Mouse (Mus musculus): ENCODE data around the gene Rasal1.

Gene Rasal1

DNA sequence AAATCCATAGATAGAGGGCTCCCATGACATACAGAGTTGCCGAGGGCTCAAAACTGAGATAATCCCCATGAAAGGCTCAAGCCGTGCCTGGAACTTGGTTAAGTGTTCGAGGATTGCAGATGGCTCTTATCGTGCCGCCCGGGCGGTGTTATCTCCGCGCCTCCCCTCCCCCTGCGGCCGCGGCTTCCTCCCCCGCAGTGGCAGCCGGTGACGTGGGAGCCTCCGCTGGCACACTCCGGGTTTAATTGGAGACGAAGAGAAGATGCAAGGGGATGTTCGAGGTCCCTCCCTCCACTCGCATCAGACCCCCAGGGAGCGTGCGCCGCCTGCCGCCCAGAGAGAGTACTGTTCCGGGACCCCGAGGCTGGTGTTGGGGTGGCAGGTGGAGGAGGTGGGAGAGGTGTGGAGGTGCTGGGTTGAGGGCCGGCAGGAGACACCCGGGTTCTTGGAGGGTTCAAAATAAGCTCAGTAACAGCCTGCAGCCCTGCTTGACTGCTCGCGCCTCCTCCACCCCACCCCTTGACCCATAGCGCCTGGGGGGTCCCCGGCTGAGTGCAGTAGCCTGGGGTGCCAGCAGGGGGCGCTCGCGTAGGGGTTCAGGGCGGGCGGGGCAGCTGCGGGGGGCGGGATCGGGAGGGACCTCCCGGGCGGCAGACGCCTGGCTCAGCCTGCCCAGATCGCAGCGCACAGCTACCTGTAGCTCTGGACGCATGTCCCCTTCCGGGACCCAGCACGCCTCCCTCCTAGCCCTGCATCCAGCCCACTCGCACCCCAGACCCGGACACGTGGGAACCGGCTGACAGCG lies at the start of gene Rasal1:
Rasal1 (plus strand) TSS at position 244 of the 805 bp plus-strand sequence.
- peak; percentile 82 for DNase-seq

DNA sequence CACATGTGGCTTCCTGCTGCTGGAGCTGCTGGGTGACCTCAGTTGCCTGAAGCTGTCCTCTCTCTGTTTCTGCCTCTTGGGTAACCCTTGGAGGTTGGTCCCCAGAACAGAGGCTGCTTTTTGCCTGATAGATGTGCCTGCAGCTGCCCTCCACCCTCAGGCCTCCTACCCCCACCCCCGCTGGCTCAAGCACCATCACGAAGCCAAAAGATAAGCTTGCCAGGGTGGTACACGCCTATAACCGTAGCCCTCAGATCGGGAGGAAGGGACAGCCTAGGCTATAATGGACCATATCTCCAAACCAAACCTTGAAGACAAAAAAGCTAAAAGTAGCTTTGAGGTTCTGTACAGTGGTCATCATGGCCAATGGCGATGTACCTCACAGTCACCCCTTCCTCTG lies 49.0 kb upstream of the Rasal1 start:
- DNase-seq, result no peak

DNA sequence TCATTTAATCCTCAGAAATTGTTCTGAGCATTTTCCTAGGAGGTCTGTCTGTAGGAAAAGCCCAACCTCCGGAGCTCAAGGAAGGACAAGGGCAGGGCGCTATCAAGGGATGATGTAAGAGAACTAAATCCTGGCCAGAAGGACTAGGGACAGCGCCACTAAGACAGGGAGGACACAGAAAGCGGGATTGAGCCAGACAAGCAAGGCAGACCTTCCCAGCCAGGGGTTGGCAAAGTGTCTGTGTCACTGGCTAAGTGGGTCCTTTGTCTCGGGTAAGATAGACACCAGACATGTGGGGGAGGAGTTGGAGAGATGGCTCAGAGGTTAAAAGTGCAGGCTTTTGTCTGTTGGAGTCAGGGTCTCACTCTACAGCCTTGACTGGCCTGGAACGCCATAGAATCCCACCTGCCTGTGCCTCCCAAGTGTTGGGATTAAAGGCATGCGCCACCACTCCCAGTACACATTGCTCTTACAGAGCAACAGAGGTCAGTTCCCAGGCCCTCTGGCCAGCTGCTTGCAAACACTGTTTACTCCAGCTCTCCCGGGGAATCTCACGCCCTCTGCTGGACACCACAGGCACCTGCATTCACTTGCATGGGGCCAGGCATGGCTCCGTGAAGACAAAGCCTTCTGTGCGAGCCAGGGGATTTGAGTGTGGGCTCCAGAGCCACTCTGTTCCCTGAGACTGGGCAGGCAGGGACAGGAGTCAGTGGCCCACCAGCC lies 47.5 kb upstream of the Rasal1 start:
- DNase-seq, result no peak

DNA sequence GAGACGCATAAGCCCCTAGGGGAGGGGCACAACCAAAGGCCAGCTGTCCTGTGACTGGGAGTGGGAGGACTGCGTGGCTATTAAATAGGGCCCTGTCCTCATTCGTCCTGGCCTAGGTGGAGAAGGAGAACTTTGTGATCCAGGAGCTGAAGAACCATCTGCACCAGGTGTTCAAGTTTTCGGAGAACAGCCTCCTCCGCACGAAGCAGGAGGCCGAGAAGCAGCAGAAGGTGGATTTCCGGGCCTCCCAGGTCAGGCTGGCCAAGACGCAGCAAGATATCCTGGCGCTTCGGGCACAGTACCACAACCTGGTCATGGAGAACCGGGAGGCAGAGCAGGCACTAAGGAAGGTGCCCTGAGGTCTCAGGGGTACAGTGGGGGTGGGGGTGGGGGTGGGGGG lies 46.4 kb upstream of the Rasal1 start:
- no peak for DNase-seq

DNA sequence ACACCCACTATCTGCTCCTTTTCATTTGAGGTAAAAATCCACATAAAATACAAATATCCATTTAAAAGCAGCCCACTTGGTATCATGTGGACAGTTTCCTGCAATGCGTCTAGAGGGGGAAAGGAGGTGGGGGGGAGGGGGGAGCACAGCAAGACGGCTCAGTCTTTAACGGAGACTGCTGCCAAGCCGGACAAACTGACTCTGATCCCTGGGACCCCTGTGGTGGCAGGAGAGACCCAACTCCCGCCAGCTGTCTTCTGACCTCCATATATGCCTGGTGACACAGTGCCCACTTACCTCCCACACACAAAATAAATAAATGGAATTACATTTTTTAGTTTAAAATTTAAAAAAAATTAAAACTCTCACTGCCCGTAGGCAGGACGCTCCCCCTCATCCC lies 45.1 kb upstream of the Rasal1 start:
- no peak for DNase-seq

DNA sequence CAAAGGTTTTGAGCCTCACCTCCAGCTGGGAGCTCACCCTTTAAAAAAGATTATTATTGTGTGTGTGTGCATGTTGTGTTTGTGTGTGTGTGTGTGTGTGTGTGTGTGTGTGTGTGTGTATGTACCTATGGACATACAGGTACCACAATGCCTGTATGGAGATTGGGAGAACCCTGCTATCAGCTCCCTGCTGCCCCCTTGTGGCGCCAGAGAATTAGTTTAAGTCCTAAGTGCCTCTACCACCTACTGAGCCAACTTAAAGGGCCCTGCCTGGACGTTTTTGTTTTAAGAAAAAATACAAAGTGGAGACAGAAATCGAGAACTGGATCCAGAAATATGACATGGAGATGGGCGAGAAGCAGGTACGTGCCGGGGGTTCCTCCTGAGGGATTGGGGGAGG lies 43.8 kb upstream of the Rasal1 start:
- peak; percentile 81 for DNase-seq

DNA sequence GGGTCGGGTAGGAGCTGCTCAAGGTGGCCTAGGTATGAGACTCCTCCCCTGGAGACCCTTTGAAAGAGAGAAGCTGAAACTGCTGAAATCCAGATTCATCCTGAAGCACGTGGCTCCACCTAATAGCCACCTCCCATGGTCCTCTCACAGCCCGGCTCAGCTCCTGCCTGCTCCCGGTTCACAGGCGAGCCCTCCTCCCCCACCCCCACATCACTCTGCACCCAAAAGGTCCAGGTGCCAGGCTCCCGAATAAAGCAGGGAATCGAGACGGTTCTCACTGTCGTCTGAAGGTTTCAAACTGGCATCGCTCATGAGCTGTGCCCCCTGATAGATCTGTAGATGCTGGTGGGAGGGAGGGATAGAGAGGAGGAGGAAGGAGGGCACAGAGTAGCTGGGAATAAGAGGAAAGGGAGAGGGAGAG lies 43.4 kb upstream of the Rasal1 start:
- DNase-seq, result no peak

DNA sequence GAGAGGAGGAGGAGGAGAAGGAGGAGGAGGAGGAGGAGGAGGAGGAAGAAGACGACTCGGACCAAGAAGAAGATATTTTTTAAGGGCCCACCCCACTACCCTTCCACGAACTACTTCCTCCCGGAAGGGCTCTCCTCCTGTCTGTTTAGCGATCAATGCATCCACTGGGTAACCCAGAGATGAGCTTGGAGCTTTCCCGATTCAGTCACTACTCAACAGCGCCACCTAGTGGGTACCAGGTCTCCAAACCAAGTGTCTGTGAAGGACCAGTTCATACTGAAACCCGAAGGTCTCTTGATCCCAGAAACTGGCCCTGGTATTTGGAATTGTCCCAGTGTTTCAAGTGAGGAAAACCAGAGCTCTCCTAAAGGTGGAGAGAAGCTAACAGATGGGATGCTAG lies 42.9 kb upstream of the Rasal1 start:
- peak; percentile 91 for DNase-seq

DNA sequence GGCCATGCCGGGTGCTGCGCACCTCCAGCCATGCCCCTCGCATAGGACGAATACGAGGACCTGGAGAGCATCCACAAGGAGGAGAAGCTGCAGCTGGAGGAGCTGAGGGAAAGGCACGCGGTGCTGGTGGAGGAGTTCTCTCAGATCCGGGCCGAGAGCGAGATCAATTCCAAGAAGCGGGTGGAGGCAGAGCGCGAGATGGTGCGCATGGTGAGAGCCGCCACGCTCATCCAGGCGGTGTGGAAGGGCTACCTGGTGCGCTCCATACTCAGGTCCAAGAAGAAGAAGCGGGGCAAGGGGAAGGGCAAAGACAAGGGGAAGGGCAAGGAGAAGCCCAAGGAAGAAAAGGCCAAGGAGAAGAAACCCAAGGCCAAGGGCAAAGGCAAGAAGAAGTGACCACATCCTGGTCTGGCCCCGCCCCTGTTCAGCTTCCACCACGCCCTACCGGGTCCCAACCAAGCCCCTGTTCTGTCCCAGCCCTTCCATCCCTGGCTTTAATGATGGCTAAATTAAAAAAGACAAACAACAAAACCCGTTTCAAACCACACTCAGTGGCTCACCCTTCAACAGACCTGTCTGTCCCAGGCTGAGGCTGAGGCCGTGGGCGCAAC lies 41.9 kb upstream of the Rasal1 start:
- no peak for DNase-seq

DNA sequence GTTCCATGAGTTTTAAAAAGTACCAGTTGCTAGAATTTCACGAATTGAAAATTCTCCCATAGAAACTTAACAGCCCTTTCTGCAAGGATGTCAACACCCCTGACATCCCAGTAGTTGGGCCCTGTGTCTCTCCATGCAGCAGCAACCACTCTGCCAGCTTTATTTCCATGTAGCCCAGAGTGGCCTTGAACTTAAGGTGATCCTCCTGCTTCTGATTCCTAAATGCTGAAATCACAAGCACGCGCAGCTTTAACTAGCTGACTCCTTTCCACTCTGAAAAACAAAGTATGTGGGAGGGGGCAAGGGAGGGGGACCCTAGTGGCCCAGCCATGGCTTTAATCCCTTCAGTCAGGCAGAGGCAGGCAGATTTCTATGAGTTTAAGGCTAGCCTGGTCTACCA lies 41.3 kb upstream of the Rasal1 start:
- no peak for DNase-seq

DNA sequence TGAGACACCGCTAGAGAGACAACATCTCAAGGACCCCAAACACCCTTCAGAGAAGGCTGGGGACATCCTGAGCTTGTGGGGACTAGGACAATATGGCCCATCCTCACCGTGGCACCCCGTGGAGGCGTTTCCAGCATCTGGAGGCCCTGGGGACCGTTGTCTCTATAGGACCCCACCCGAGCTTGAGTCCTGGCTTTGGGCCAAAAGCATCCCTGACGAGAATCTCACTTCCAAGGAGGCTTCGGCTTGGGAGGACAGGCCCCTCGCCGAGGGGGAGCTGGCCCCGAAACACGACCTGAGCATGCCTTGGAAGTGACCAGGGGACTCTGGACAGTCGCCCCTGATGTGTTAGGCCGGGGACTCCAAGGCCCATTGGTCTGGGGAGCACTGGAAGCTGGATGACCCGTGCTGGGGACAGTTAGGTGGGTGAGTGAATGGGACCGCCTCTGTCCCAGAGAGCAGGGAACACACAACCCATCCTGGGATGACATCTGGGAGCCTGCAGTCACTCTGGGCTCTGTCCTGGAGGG lies 39.3 kb upstream of the Rasal1 start:
- no peak for DNase-seq

DNA sequence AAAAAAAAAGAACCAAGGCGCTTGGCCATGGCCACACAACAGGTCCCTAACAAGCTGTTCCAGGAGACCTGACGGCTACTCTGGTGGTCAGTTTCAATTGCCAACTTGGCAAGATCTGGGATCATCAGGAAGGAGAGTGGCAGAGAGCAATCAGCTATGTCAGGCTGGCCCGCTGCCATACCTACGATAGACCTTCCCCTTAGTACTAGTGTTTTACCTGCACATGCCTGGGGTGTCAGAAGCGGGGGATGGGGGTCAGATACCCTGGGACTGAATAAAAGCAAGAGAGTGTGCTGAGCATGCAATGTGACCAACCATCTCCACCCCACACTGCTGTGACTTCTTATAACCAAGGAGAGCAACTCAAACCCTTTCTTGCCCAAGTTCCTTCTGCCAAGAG lies 37.7 kb upstream of the Rasal1 start:
- no peak for DNase-seq

DNA sequence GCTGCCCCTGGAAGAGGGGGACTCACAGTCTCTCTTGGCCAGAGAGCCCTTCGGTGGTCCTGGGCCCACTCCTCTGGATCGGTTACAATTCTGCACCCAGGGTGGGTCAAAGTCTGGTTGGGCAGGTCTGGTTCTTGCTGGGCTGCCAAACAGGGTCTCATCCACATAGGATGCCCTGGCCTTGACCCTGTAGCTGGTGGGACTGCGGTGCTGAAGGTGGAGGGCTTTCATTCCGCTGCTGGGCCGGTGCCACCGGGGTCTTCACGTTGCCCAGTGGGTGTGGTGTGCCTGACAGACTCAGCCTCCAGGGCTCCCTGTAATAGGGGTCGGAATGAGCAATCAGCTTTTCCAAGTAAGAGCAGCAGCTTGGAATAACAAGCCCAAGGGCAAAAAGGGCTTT lies 37.2 kb upstream of the Rasal1 start:
- no peak for DNase-seq

DNA sequence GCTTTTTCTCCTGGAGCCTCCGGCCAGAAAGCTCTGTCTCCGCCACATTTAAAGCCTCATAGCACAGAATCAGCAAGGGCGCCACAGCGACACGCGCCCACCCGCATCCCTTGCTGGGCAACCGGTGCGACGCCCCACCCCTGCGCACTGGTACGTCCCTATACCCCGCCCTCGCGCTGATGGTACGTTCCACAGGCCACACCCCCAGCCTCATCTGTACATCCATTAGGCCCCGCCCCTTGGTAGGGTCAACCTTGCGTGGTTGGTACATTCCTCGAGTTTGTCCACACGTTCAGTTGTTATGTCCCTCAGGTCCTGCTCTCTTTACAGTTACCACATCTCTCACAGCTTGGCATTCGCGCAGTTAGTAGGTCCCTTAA lies 36.2 kb upstream of the Rasal1 start, which contains the start of the genes Rita1 and Ddx54:
Rita1 (minus strand) TSS at position 148 of the 380 bp plus-strand sequence.
Ddx54 (plus strand) TSS at position 298 of the 380 bp plus-strand sequence.
- DNase-seq, result peak; percentile 97

DNA sequence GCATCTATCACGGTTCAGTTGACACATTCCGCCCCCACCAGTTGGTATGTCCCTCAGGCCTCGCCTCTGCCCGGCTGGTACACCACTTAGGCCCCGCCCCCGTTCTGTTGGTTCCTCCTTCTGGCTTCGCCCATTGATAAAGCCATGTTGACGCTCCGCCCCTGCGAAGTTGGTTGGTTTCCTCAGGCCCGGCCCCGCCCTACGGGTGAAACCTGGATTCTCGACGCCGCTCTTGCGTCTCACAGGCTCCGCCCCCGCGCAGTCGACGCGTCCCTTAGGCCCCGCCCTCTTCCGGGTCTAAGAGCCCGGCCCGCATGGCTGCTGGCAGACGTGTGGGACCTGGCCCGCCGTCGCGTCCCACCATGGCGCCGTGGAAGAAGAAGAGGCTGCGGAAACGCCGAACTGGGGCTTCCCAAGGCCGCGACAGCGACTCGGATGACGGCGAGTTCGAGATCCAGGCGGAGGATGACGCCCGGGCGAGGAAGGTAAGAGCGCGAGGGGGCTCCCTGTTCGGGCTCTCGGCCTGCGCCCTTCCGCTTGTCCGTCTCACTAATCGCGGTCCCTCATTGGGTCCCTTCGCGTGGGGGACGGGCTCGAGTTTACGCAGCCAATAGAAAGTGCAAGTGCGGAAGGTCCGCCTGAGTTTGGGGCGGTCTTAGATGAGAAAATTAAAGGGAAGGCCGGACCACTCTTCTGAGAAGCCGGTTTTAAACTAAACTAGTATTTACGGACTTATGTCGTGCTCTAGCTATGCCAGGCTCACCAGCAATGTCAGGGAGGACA lies 35.6 kb upstream of the Rasal1 start:
- DNase-seq, result peak; percentile 100

DNA sequence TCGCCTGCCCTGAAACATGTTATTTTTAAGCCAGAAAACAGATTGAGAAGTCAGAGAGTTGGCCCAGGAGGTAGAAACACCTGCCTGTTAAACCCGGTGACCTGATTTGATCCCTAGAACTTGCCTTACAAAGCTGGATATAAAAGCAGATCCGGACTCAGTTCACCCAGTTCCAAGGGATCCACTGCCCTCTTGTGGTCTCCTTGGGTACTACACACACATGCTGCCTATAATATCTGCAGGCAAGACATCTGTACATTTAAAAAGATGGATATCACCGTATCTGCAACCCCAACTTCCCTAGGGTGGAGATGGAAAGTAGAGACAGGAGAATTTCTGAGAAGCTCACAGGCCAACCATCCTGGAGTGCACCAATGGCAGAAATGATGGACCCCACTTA lies 32.7 kb upstream of the Rasal1 start:
- no peak for DNase-seq

DNA sequence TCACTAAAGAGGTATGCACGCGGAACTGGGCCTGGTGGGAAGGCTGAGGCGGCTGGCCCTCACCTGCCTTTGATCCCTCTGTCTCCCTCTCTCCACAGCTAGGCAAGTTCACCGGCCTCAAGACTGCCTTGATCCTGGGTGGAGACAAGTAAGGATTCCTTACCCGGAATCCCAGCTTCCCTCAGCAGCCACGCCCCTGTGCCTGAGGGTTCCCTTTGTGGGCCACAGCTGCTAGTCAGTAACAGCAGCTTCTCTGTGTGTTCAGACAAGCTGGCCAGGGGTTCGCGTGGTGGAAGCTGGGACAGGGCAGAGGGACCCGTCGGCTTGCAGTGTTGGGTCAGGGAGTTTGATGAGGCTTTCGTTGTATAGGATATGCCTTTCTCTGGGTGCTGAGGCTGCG lies 29.8 kb upstream of the Rasal1 start:
- DNase-seq, result no peak

DNA sequence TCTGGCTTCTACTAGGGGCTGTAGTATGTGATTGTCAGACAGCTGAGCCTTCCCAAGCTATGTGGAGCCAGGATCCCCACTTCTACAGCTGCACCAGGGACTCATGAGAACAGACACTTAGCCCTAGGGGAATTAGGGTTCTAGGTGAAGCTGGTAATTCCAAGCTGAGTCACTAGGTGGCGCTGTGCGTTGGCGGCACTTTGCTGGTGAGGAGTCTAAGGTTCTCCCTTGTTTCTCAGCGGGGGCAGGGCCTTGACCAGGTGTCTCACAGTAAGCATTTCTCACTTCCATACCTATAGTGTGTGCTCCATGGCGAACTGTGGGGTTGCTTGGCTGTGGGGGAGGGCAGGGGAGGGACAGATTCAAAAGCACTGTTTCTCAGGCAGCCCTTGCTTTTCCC lies 29.4 kb upstream of the Rasal1 start:
- DNase-seq, result no peak

DNA sequence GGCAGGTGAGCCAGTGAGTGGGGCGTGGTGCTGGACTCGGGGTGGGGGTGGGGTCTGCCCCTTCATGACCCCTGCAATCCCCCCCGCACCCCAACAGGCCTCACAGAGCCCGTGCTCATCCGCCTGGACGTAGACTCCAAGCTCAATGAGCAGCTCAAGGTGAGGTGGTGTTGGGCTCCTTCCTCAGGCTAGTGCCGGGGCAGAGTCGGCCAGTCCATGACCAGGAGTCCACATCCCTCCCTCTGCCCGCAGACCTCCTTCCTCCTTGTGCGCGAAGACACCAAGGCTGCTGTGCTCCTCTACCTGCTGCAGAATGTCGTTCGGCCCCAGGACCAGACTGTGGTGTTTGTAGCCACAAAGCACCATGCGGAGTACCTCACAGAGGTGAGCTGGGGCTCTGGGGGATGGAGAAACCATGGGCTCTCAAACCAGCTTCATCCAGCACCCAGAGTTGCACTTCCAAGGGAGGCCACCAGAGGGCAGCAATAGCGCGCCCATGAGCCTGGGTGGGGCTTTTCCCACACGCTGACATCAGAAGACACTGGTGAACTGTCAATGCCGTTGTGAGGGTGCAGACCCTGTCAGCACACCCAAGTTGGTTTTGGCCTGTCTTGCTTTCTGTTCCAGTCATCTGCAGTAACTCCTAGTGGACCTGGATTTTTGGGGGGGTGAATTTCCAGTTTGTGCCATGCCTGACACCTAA lies 28.1 kb upstream of the Rasal1 start:
- peak; percentile 82 for DNase-seq

DNA sequence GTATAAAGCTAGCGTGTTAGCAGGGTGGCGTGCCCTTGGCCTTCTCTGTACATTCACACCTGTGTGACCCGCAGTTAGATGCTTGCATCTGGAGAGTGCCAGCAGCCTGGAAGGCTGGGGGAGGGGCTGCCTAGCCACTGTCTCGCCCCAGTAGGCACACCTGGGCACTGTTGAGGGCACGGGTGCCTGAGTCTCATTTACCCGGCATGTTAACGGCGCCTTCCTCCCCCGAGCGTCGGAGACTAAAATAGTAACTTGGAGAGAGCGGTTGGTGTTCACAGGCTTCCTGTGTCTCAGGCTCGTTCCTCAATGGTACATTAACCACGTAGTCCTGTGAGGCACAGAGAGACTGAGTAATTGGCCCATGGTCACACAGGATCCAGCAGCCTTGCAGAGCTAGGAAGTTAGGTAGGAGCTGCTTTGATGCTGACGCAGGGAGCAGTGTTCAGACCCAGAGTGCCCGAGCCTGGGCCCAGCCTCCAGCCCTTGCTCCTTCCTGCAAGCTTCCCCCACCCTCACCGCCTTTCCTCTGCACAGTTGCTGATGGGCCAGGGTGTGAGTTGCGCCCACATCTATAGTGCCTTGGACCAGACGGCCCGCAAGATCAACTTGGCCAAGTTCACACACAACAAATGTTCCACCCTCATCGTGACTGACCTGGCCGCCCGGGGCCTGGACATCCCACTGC lies 27.4 kb upstream of the Rasal1 start:
- DNase-seq, result no peak

DNA sequence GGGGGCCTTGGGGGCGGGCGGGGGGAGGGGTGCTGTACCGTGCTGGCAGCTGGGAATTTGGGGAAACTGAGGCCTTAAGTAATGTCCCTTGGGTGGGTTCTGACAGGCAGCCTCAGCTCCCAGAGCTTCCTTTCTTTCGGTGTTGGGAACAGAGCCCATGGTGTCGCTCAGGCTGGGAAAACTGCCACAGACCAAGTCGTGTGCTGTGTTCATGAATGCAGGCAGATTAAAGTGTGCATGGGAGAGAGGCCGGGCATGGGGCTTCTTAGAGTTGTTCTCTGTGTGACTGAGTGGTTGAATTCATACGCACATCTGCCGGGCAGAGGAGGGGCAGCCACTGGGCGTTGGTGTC lies 26.8 kb upstream of the Rasal1 start:
- no peak for DNase-seq

Measured in right cerebral cortex, adult 18-20 months (tissue).